Mouse (Mus musculus) heart, embryonic 14.5 days (tissue): ENCODE data around the gene Sox10. TPM values are rescaled to one million over a fixed set of nuclear protein-coding genes. Genes with fewer than 3 reads are reported as not detected.
A peak's percentile ranks its signal among the peaks of the same experiment; 100 is the strongest.

Experiments used
- ATAC-seq: fragments of 200-750 bp; cut with Nextera tagmentation; 2 replicates; pipeline ENCODE4 v1.8.0; 2017; ENCODE audit warnings: low read depth, moderate TSS enrichment; ENCODE audit not compliant: insufficient number of reproducible peaks, insufficient read depth, low FRiP score
- H3K27ac ChIP-seq, 2 experiments: fragments of 200-500 bp in 1 of 2; fragments of 300-500 bp in 1 of 2; sonication (generic) in 1 of 2; replicated peaks in 1 of 2; 2 replicates each; pipeline ENCODE4 v1.5.1; 2012 to 2014; ENCODE audit warnings: low read depth in 2 of 2, low read length in 2 of 2, control low read depth in 1 of 2, mild to moderate bottlenecking in 1 of 2, mixed read lengths in 1 of 2; ENCODE audit not compliant: control insufficient read depth in 1 of 2, insufficient read depth in 1 of 2
- H3K27me3 ChIP-seq: fragments of 300-500 bp; sonication (generic); 2 replicates; pipeline ENCODE4 v1.6.1; 2014; ENCODE audit warnings: mild to moderate bottlenecking, low read length, control low read depth; ENCODE audit not compliant: control insufficient read depth, insufficient read depth
- H3K36me3 ChIP-seq: fragments of 300-500 bp; sonication (generic); 2 replicates; pipeline ENCODE4 v1.6.1; 2014; ENCODE audit warnings: mild to moderate bottlenecking, control low read depth, low read length, mixed read lengths; ENCODE audit not compliant: control insufficient read depth, insufficient read depth
- H3K4me1 ChIP-seq, 2 experiments: fragments of 200-500 bp in 1 of 2; fragments of 300-500 bp in 1 of 2; sonication (generic) in 1 of 2; 2 replicates each; pipeline ENCODE4 v1.6.1; 2012 to 2014; ENCODE audit warnings: low read length in 2 of 2, control low read depth in 1 of 2, mixed read lengths in 1 of 2; ENCODE audit not compliant: control insufficient read depth in 2 of 2, insufficient read depth in 2 of 2
- H3K4me2 ChIP-seq: fragments of 300-500 bp; sonication (generic); 2 replicates; pipeline ENCODE4 v1.6.1; 2014; ENCODE audit warnings: mild to moderate bottlenecking, low read length
- H3K4me3 ChIP-seq, 2 experiments: fragments of 200-500 bp in 1 of 2; fragments of 300-500 bp in 1 of 2; sonication (generic) in 1 of 2; 2 replicates each; pipeline ENCODE4 v1.5.1; 2012 to 2014; ENCODE audit warnings: low read length in 2 of 2, mild to moderate bottlenecking in 2 of 2, control low read depth in 1 of 2, low read depth in 1 of 2, moderate library complexity in 1 of 2; ENCODE audit not compliant: control insufficient read depth in 1 of 2, insufficient read depth in 1 of 2
- H3K9ac ChIP-seq: fragments of 300-500 bp; sonication (generic); 2 replicates; pipeline ENCODE4 v1.6.1; 2014; ENCODE audit warnings: mild to moderate bottlenecking, low read length
- H3K9me3 ChIP-seq: fragments of 300-500 bp; sonication (generic); 2 replicates; pipeline ENCODE4 v1.6.1; 2016; ENCODE audit warnings: low read length, control low read depth; ENCODE audit not compliant: control insufficient read depth
- WGBS: fragments of 180-500 bp; shearing (Covaris S2); extraction: QIAGEN DNeasy Blood & Tissue Kit; methylation state at CpG from one replicate; pipeline ENCODE4 v1.1.7; 2014; 5-methylcytosine and 5-hydroxymethylcytosine counted together
- polyA plus RNA-seq: library from polyadenylated mRNA; unstranded; fragments of >200 nt; fragmentation: Nextera tagmentation; extraction: Ambion mirVana; gene quantifications from 2 replicates; pipeline ENCODE4 v1.2.1, GENCODE M21; 2014

Sox10 gene
- polyA plus RNA-seq, 1 experiment from 2014 or later, result 0.63 TPM

DNA sequence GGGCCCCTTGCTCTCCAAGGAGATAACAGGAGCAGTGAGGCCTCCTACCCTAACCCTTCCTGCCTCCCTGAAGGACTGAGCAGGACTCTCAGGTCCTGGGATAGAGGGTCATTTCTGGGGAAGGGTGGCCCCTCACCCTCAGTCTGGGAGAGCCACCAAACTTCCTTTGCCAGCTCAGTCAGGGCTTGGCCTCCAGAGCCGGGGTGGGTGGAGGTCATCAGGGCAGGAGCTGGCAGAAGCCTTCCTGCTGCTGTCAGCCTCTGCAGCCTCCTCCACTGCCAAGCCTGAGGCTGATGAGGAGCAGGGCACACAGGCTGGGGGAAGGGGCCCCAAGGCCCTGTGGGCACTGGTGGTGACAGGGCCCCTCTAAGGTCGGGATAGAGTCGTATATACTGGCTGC lies 9.5 kb downstream of the Sox10 start:
- no peak for ATAC-seq
- 14% methylated on average over 3 of the region's 3 CpGs for WGBS

DNA sequence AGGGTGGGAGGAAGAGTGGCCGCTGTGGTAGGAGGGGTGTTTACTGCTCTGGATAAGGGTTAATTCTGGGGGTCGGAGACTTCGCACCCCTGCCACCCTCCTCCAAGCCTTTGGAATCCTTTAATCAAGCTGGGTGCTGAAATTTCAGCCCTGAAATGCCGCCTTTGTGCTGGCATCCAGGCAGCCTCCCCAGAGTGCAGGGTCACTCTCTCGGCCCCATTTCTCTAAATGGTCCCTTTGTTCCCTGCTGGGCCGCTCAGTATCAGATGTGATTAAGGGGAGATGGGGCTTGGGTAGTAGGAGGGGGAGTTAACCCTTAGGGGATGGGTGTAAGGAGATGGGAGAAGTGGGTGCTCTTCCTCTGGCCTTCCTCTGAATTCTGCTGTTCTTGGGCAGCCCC lies 12.3 kb downstream of the Sox10 start:
- no peak for ATAC-seq
- Histone ChIP-seq H3K4me2 (no peak overlapping the region), H3K36me3 (peaks cover 43% of the 10 kb centered on the region), H3K27me3 (0 out of 2 replicates have a peak, but pooled peaks cover 5% of the 10 kb centered on the region), H3K27ac (no peak overlapping the region), H3K4me1 (peaks cover 6 to 10% of the 10 kb centered on the region in 2 experiments; a peak in 3 of 4 replicates), H3K9me3 (no peaks in the 10 kb centered on the region), H3K9ac (no peak overlapping the region), H3K4me3 (no peak overlapping the region)
- 55% methylated on average over 6 of the region's 6 CpGs for WGBS

More for the DNA sequence above, 9.5 kb downstream of the Sox10 start:
- H3K4me1 ChIP-seq, result peaks cover 6 to 10% of the 10 kb centered on the region in 2 experiments; a peak in 3 of 4 replicates
- H3K4me2 ChIP-seq, result no peak overlapping the region
- no peak overlapping the region for H3K27ac ChIP-seq
- H3K27me3 ChIP-seq, result peaks cover 31% of the 10 kb centered on the region
- H3K9ac ChIP-seq, result 0 out of 2 replicates have a peak overlapping the region, but pooled peaks have one; percentile 2
- peaks cover 20% of the 10 kb centered on the region for H3K36me3 ChIP-seq
- H3K9me3 ChIP-seq, result no peaks in the 10 kb centered on the region
- no peak overlapping the region for H3K4me3 ChIP-seq

DNA sequence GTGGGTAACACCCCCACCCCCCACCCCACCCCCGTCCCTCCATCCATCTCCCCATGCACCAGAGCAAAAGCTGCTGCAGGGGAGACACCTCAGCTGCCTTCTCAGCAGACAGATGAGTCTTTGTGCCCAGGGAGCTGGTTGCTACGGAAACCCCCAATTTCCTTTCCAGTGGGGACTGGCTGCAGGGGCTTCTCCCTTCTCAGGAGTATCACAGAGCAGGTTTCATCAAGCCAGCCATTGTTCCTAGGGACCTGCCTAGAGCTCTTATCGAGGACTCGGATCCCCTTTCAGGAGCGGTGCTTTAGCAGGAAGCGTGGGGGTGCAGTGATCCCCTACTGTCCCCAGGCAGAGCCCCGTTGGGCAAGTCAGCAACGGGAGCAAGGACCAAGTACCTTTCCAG lies 13.2 kb downstream of the Sox10 start:
- Histone ChIP-seq H3K27me3 (0 out of 2 replicates have a peak, but pooled peaks cover under 1% of the 10 kb centered on the region), H3K4me1 (peaks cover 6 to 10% of the 10 kb centered on the region in 2 experiments; a peak in 3 of 4 replicates), H3K9me3 (no peaks in the 10 kb centered on the region), H3K4me2 (no peak overlapping the region), H3K9ac (no peak overlapping the region), H3K4me3 (no peak overlapping the region), H3K27ac (no peak overlapping the region), H3K36me3 (peaks cover 51% of the 10 kb centered on the region)
- 72% methylated on average over 8 of the region's 8 CpGs for WGBS
- ATAC-seq, result no peak

DNA sequence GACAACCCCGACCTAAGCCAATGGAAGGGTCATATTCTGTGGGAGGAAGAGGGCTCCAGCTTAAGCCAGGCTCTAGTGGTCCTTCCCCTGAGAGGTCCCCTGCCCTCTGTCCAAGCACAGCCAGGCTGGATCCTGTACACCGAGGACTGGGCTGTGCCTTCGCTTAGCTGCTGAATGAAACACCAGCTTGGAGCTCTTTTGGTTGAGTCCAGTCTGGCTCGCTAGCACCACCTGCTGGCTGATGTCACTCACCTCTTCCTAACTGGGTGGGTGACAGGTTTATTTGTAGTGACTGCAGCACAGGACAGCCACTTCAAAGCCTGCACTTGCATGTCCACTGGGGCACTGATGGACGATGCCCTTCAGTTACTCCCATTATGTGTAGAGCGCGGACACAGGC lies 16.5 kb downstream of the Sox10 start:
- no peak overlapping the region for H3K4me2 ChIP-seq
- H3K9me3 ChIP-seq, result no peaks in the 10 kb centered on the region
- whole genome bisulfite sequencing, result 45% methylated on average over 7 of the region's 7 CpGs
- H3K9ac ChIP-seq, result no peak overlapping the region
- no peak overlapping the region for H3K27ac ChIP-seq
- ATAC-seq, result 0 out of 2 replicates have a peak, but pooled peaks have one; percentile 18
- H3K4me1 ChIP-seq, result no peaks in the 10 kb centered on the region
- peaks cover 79% of the 10 kb centered on the region for H3K36me3 ChIP-seq
- no peak overlapping the region for H3K4me3 ChIP-seq
- no peaks in the 10 kb centered on the region for H3K27me3 ChIP-seq

DNA sequence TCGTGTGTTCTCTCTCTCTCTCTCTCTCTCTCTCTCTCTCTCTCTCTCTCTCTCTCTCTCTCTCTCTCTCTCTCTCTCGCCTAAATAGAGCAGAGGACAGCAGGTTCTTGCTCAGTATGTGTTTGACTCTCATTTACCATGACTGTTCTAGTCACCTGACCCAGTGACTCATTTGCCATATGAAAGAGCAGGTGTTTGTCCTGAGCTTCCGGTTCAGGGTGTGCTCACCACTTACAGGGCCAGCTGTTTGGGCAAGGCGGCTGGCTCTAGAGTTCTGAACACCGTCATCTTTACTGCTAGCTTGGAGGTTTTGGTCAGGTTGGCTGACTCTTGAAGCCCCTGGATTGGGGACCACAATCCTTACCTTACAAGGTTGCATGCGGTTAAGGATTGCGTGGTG lies 19.5 kb downstream of the Sox10 start:
- Histone ChIP-seq H3K36me3 (peaks cover 59% of the 10 kb centered on the region), H3K27ac (no peak overlapping the region), H3K4me2 (no peak overlapping the region), H3K9ac (no peak overlapping the region), H3K4me1 (peaks cover 0 to 11% of the 10 kb centered on the region in 2 experiments; a peak in 2 of 4 replicates), H3K27me3 (no peaks in the 10 kb centered on the region), H3K9me3 (no peaks in the 10 kb centered on the region), H3K4me3 (no peak overlapping the region)
- no peak for ATAC-seq
- 92% methylated on average over 7 of the region's 7 CpGs for WGBS

DNA sequence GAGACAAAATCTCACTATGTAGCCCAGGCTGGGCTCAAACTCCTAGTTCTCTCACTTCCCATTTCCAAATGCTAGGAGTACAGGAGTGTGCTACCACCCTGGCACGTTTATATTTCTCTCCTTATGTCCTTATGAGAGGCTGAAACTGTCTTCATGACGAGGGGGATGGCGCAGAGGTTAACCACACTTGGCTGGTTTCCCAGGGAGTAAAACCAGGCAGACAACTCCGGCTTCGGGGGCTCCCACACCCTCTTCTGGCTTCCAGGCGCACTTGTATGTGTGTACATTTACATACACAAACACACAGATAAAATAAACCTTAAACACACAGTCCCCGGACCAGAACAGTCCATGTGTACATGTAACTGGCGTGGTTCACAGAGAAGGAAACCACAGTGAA lies 21.0 kb downstream of the Sox10 start:
- Histone ChIP-seq H3K4me1 (peaks cover 0 to 16% of the 10 kb centered on the region in 2 experiments; a peak in 2 of 4 replicates), H3K9ac (no peak overlapping the region), H3K27me3 (no peaks in the 10 kb centered on the region), H3K27ac (no peak overlapping the region), H3K9me3 (no peaks in the 10 kb centered on the region), H3K4me2 (no peak overlapping the region), H3K4me3 (no peak overlapping the region), H3K36me3 (peaks cover 48% of the 10 kb centered on the region)
- WGBS, result 70% methylated on average over 8 of the region's 8 CpGs
- no peak for ATAC-seq

DNA sequence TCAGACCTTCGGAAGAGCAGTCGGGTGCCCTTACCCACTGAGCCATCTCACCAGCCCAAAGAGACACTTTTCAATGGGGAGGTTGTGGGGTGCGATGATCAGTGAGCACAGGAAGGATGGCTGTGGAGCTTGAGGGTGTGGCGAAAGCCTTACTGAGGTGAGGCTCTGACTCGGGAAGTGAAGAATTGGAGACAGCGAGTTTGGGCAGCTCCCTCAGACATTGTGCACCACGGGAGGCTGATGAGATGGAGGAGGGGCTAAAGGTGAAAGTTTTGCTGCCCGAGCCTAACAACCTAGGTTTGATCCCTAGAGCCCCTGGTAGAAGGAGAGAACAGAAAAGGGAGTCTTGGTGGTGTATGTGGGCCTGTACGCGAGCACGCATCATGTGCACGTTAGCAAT lies 21.7 kb downstream of the Sox10 start:
- H3K36me3 ChIP-seq, result peaks cover 42% of the 10 kb centered on the region
- H3K4me2 ChIP-seq, result no peak overlapping the region
- 85% methylated on average over 12 of the region's 12 CpGs for WGBS
- no peak overlapping the region for H3K9ac ChIP-seq
- no peak overlapping the region for H3K4me3 ChIP-seq
- no peaks in the 10 kb centered on the region for H3K27me3 ChIP-seq
- H3K27ac ChIP-seq, result no peak overlapping the region
- ATAC-seq, result no peak
- H3K4me1 ChIP-seq, result peaks cover 0 to 16% of the 10 kb centered on the region in 2 experiments; a peak in 2 of 4 replicates
- H3K9me3 ChIP-seq, result no peaks in the 10 kb centered on the region

DNA sequence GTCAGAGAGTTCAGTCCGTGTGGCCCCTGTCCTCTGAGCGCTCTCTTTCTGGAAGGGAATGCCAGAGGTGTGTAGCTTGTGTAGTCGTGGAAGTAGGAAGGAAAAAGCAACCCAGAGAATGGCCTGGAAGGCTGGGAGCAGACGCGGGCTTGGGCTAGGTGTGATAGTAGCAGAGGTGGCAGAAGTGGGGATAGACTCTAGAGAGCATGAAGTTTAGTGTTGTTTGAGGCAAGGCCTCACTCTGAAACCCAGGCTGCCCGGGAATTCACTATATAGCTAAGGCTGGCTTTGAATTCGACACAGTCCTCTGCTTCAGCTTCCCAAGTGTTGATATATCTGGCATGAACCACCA lies 23.5 kb downstream of the Sox10 start:
- no peak for ATAC-seq
- no peaks in the 10 kb centered on the region for H3K27me3 ChIP-seq
- peaks cover 2 to 21% of the 10 kb centered on the region in 2 experiments; a peak in 3 of 4 replicates for H3K4me1 ChIP-seq
- peak overlapping the region; percentile 82 to 96 for H3K4me3 ChIP-seq
- no peaks in the 10 kb centered on the region for H3K9me3 ChIP-seq
- H3K9ac ChIP-seq, result peak overlapping the region; percentile 88
- WGBS, result 2% methylated on average over 7 of the region's 7 CpGs
- H3K27ac ChIP-seq, result peak overlapping the region; percentile 6 to 44; a peak in 2 of 4 replicates
- H3K36me3 ChIP-seq, result peaks cover 24% of the 10 kb centered on the region
- peak overlapping the region; percentile 97 for H3K4me2 ChIP-seq
